Mouse (Mus musculus): ENCODE results near the gene Nxpe5. TPM values are rescaled to one million over a fixed set of nuclear protein-coding genes. Genes with fewer than 3 reads are reported as not detected.
A peak's percentile ranks its signal among the peaks of the same experiment; 100 is the strongest.

Nxpe5 gene
- polyA plus RNA-seq, 1 experiment from 2014 or later: not detected

DNA sequence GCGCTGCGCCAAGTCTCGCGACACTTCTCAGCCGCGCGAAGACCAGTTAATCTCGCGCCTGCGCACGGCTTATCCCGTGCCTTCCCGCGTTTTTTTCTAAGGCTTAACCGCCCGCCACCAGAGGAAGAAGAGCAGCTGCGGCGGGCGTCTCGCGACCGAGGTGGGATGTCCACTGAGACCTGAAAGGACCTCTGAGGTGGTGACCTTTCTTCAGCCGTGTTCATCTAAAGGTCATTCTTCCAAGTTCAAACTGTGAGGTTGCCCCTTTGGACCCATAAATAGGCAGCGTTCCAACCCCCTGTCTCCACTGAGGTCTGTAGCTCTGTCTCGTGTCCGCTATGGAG lies 54.7 kb downstream of the Nxpe5 start:
- no peaks in the 10 kb centered on the region for H3K27me3 ChIP-seq (replicated peaks; ENCODE audit: control insufficient read depth, insufficient read depth, low read length)
- H3K9ac ChIP-seq (ENCODE audit: low read depth, low read length): no peak overlapping the region
- no peaks in the 10 kb centered on the region for H3K36me3 ChIP-seq (ENCODE audit: control insufficient read depth, insufficient read depth, low read length)
- H3K27ac ChIP-seq (ENCODE audit: low read length): no peak overlapping the region
- H3K4me2 ChIP-seq (ENCODE audit: low read depth, low read length): peak overlapping the region; percentile 69
- no peak for ATAC-seq
- H3K9me3 ChIP-seq (ENCODE audit: control insufficient read depth, low read length): peaks cover 9% of the 10 kb centered on the region
- H3K4me3 ChIP-seq (ENCODE audit: low read length): peak overlapping the region; percentile 59
- WGBS: 22% methylated on average over 26 of the region's 26 CpGs
- peaks cover 10% of the 10 kb centered on the region for H3K4me1 ChIP-seq (ENCODE audit: control insufficient read depth, insufficient read depth, low read length)

DNA sequence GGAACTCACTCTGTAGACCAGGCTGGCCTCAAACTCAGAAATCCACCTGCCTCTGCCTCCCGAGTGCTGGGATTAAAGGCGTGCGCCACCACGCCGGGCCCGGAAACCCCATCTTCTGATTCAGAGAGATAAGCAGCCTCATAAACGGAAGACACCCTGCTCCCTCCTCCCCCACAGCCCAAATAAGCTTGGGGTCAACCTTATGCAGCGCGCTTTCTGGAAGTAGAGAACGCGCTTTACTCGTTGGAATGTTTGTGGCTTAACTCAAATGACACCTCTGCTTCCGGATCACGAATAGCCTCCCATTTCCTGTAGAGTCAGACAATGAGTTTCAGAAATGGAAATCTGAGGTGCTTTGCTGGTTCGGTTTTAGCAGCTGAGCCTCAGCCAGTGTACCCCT lies 55.1 kb downstream of the Nxpe5 start:
- 90% methylated on average over 15 of the region's 15 CpGs for WGBS
- Histone ChIP-seq H3K27me3 (replicated peaks; ENCODE audit: control insufficient read depth, insufficient read depth, low read length) (no peaks in the 10 kb centered on the region), H3K4me1 (ENCODE audit: control insufficient read depth, insufficient read depth, low read length) (peaks cover 6% of the 10 kb centered on the region), H3K9me3 (ENCODE audit: control insufficient read depth, low read length) (peaks cover 9% of the 10 kb centered on the region), H3K4me3 (ENCODE audit: low read length) (no peak overlapping the region), H3K27ac (ENCODE audit: low read length) (no peak overlapping the region), H3K9ac (ENCODE audit: low read depth, low read length) (no peak overlapping the region), H3K36me3 (ENCODE audit: control insufficient read depth, insufficient read depth, low read length) (no peaks in the 10 kb centered on the region), H3K4me2 (ENCODE audit: low read depth, low read length) (no peak overlapping the region)
- no peak for ATAC-seq

DNA sequence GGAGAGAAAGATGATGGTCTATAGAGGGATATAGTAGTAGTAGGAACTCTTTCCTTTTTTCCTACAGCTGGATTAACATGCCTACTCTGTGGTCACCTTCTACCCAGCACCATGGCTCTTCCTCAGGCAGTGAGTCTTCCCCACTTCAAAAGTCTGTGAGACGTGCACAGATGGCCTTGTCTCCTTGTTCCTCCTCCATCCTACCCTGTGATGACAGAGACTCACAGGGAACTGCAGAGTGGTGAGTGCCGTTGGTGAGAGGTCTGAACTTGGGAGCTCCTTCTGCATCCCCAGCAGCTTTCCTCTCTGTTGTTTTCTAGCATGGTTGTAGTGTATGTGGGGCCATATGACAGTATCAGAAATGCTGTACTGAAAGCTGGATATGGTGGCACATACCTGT lies 56.1 kb downstream of the Nxpe5 start:
- Histone ChIP-seq H3K4me2 (ENCODE audit: low read depth, low read length) (no peak overlapping the region), H3K4me1 (ENCODE audit: control insufficient read depth, insufficient read depth, low read length) (0 out of 2 replicates have a peak, but pooled peaks cover 3% of the 10 kb centered on the region), H3K9me3 (ENCODE audit: control insufficient read depth, low read length) (peaks cover 9% of the 10 kb centered on the region), H3K9ac (ENCODE audit: low read depth, low read length) (no peak overlapping the region), H3K36me3 (ENCODE audit: control insufficient read depth, insufficient read depth, low read length) (no peaks in the 10 kb centered on the region), H3K27ac (ENCODE audit: low read length) (no peak overlapping the region), H3K4me3 (ENCODE audit: low read length) (no peak overlapping the region), H3K27me3 (replicated peaks; ENCODE audit: control insufficient read depth, insufficient read depth, low read length) (no peaks in the 10 kb centered on the region)
- ATAC-seq: no peak
- WGBS: 77% methylated on average over 2 of the region's 2 CpGs

DNA sequence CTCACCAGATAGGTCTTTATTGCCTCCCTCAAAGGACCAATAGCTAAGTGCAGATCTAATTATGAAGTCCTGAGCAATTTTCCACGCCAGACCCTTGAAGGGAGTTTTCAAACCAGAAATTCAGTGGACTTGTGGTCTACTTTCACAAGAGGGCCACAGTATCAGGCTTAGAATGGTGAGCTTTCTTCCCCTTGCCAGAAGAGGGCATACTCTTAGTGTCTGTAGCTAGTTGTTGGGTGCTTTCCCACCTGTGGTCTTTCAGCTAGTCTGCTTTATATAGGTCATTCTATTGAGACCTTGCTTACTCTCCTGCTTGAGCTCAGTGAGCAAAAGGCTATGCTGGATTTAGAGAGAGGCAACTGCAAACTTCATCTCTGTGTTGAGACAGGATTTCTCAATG lies 57.8 kb downstream of the Nxpe5 start:
- H3K4me3 ChIP-seq (ENCODE audit: low read length): no peak overlapping the region
- WGBS: 76% methylated on average over 1 of the region's 1 CpGs
- H3K36me3 ChIP-seq (ENCODE audit: control insufficient read depth, insufficient read depth, low read length): no peaks in the 10 kb centered on the region
- peaks cover 9% of the 10 kb centered on the region for H3K9me3 ChIP-seq (ENCODE audit: control insufficient read depth, low read length)
- H3K4me2 ChIP-seq (ENCODE audit: low read depth, low read length): no peak overlapping the region
- no peak for ATAC-seq
- no peak overlapping the region for H3K9ac ChIP-seq (ENCODE audit: low read depth, low read length)
- no peaks in the 10 kb centered on the region for H3K27me3 ChIP-seq (replicated peaks; ENCODE audit: control insufficient read depth, insufficient read depth, low read length)
- H3K4me1 ChIP-seq (ENCODE audit: control insufficient read depth, insufficient read depth, low read length): 0 out of 2 replicates have a peak, but pooled peaks cover 3% of the 10 kb centered on the region
- no peak overlapping the region for H3K27ac ChIP-seq (ENCODE audit: low read length)

DNA sequence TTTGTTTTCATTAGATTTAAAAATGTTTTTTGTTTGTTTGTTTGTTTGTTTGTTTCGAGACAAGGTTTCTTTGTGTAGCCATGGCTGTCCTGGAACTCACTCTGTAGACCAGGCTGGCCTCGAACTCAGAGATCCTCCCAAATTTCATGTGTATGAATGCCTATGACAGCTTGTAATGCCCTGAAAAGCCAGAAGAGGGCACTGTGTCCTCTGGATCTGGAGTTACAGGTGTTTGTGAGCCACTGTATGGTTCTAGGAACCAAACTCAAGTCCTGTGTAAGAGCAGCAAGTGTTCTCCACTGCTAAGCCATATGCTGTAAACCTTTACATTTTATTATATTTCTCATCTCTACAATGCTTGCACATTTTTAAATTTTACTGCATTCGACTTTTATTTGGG lies 62.2 kb downstream of the Nxpe5 start:
- H3K4me2 ChIP-seq (ENCODE audit: low read depth, low read length): no peak overlapping the region
- no peaks in the 10 kb centered on the region for H3K9me3 ChIP-seq (ENCODE audit: control insufficient read depth, low read length)
- H3K4me1 ChIP-seq (ENCODE audit: control insufficient read depth, insufficient read depth, low read length): no peaks in the 10 kb centered on the region
- no peak overlapping the region for H3K4me3 ChIP-seq (ENCODE audit: low read length)
- H3K9ac ChIP-seq (ENCODE audit: low read depth, low read length): no peak overlapping the region
- no peaks in the 10 kb centered on the region for H3K36me3 ChIP-seq (ENCODE audit: control insufficient read depth, insufficient read depth, low read length)
- H3K27ac ChIP-seq (ENCODE audit: low read length): no peak overlapping the region
- WGBS: 72% methylated on average over 3 of the region's 3 CpGs
- no peak for ATAC-seq
- H3K27me3 ChIP-seq (replicated peaks; ENCODE audit: control insufficient read depth, insufficient read depth, low read length): no peaks in the 10 kb centered on the region

DNA sequence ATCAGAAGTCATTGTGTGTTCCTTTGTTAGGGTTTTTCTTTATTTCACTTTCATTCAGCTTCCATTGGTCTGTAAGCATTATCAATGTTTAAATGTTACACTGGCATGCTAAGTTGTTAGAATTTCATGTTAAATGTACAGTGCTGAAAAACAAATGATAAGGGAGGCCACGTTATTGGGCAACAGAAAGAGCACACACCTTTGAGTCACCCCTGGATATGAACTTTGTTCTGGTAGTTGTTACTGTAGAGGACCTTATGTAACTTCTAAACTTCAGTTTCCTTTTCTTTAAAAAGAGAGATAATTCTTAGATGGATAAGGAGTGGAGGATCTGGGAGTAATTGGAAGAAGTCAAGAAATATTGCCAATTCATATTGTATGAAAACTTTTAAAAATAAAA lies 65.9 kb downstream of the Nxpe5 start:
- WGBS: 66% methylated on average over 1 of the region's 1 CpGs
- peak; percentile 50; the same call in 1 of the 2 replicates for ATAC-seq
- H3K36me3 ChIP-seq (ENCODE audit: control insufficient read depth, insufficient read depth, low read length): no peaks in the 10 kb centered on the region
- no peak overlapping the region for H3K4me2 ChIP-seq (ENCODE audit: low read depth, low read length)
- no peak overlapping the region for H3K27ac ChIP-seq (ENCODE audit: low read length)
- H3K4me3 ChIP-seq (ENCODE audit: low read length): no peak overlapping the region
- H3K9me3 ChIP-seq (ENCODE audit: control insufficient read depth, low read length): no peaks in the 10 kb centered on the region
- no peaks in the 10 kb centered on the region for H3K27me3 ChIP-seq (replicated peaks; ENCODE audit: control insufficient read depth, insufficient read depth, low read length)
- H3K4me1 ChIP-seq (ENCODE audit: control insufficient read depth, insufficient read depth, low read length): no peaks in the 10 kb centered on the region
- no peak overlapping the region for H3K9ac ChIP-seq (ENCODE audit: low read depth, low read length)

DNA sequence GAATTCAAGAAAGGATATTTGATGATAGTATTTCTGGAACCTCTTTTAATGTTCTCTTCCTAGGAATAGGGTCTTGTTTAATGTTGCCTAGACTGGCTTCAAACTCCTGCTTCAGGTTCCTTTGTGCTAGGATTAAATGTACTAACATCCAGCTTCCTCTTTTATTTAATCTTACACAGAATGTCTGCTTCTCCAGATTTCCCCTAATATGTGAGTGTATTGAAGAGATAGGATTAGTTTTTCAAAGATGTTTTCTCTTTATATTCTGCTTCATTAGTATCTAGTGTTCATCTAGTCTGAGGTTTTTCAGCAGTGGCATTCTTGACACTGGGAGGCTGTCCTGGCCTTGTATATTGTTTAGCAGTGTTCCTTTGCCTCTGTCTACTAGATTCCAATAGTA lies 68.5 kb downstream of the Nxpe5 start:
- Histone ChIP-seq H3K9ac (ENCODE audit: low read depth, low read length) (no peak overlapping the region), H3K4me2 (ENCODE audit: low read depth, low read length) (no peak overlapping the region), H3K27ac (ENCODE audit: low read length) (no peak overlapping the region), H3K4me1 (ENCODE audit: control insufficient read depth, insufficient read depth, low read length) (no peaks in the 10 kb centered on the region), H3K9me3 (ENCODE audit: control insufficient read depth, low read length) (no peaks in the 10 kb centered on the region), H3K27me3 (replicated peaks; ENCODE audit: control insufficient read depth, insufficient read depth, low read length) (no peaks in the 10 kb centered on the region), H3K4me3 (ENCODE audit: low read length) (no peak overlapping the region), H3K36me3 (ENCODE audit: control insufficient read depth, insufficient read depth, low read length) (no peaks in the 10 kb centered on the region)
- no peak for ATAC-seq

DNA sequence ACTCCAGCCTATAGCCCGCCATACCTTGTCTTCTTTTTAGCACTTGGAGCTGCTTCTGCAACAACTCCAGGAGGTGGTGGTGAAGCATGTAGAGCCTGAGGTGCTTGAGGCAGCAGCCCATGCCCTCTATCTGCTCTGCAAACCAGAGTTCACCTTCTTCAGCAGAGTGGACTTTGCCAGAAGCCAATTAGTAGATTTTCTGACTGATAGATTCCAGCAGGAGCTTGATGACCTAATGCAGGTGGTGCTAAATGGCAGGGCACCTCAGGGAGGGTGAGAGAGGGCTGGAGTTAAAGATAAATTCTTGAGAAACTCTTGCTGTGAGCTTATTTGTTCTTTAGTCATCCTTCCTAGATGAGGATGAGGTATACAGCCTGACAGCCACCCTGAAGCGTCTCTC lies 73.9 kb downstream of the Nxpe5 start:
- Histone ChIP-seq H3K9me3 (ENCODE audit: control insufficient read depth, low read length) (no peaks in the 10 kb centered on the region), H3K27ac (ENCODE audit: low read length) (no peak overlapping the region), H3K4me3 (ENCODE audit: low read length) (no peak overlapping the region), H3K27me3 (replicated peaks; ENCODE audit: control insufficient read depth, insufficient read depth, low read length) (no peaks in the 10 kb centered on the region), H3K4me2 (ENCODE audit: low read depth, low read length) (no peak overlapping the region), H3K4me1 (ENCODE audit: control insufficient read depth, insufficient read depth, low read length) (no peaks in the 10 kb centered on the region), H3K36me3 (ENCODE audit: control insufficient read depth, insufficient read depth, low read length) (no peaks in the 10 kb centered on the region), H3K9ac (ENCODE audit: low read depth, low read length) (no peak overlapping the region)
- WGBS: 83% methylated on average over 2 of the region's 2 CpGs
- peak; percentile 82 for ATAC-seq

Other genes with a start within 250 kb of the Nxpe5 start
- 0.34 and 0.37 TPM in 2 replicates for gene Azgp1, start 244.4 kb upstream of the Nxpe5 start, polyA plus RNA-seq (2015; fragmentation: Nextera tagmentation; extraction: Ambion mirVana)
- gene Smok3a, start 204.6 kb upstream of the Nxpe5 start, polyA plus RNA-seq (2015; fragmentation: Nextera tagmentation; extraction: Ambion mirVana): not detected in 2 replicates
- not detected in 2 replicates for gene Smok3b, start 204.5 kb upstream of the Nxpe5 start, polyA plus RNA-seq (2015; fragmentation: Nextera tagmentation; extraction: Ambion mirVana)
- gene Smok3c, start 172.7 kb upstream of the Nxpe5 start, polyA plus RNA-seq (2015; fragmentation: Nextera tagmentation; extraction: Ambion mirVana): not detected in 2 replicates
- 11.1 and 12.3 TPM in 2 replicates for gene Zkscan1, start 140.8 kb upstream of the Nxpe5 start, polyA plus RNA-seq (2015; fragmentation: Nextera tagmentation; extraction: Ambion mirVana)
- gene Zscan21, start 109.0 kb upstream of the Nxpe5 start, polyA plus RNA-seq (2015; fragmentation: Nextera tagmentation; extraction: Ambion mirVana): 40.8 and 44.2 TPM in 2 replicates
- gene Zfp113, start 70.2 kb upstream of the Nxpe5 start, polyA plus RNA-seq (2015; fragmentation: Nextera tagmentation; extraction: Ambion mirVana): 11.7 and 11.8 TPM in 2 replicates
- gene Cops6, start 64.8 kb upstream of the Nxpe5 start, polyA plus RNA-seq (2015; fragmentation: Nextera tagmentation; extraction: Ambion mirVana): 282 and 303 TPM in 2 replicates
- 16.7 and 17.1 TPM in 2 replicates for gene Ap4m1, start 53.9 kb upstream of the Nxpe5 start, polyA plus RNA-seq (2015; fragmentation: Nextera tagmentation; extraction: Ambion mirVana)
- 128 and 147 TPM in 2 replicates for gene Mcm7, start 53.5 kb upstream of the Nxpe5 start, polyA plus RNA-seq (2015; fragmentation: Nextera tagmentation; extraction: Ambion mirVana)
- gene Taf6, start 38.4 kb upstream of the Nxpe5 start, polyA plus RNA-seq (2015; fragmentation: Nextera tagmentation; extraction: Ambion mirVana): 64.5 and 69.2 TPM in 2 replicates
- gene Cnpy4, start 38.4 kb upstream of the Nxpe5 start, polyA plus RNA-seq (2015; fragmentation: Nextera tagmentation; extraction: Ambion mirVana): 29.9 and 33.7 TPM in 2 replicates
- 5.7 and 7.0 TPM in 2 replicates for gene Mblac1, start 31.6 kb upstream of the Nxpe5 start, polyA plus RNA-seq (2015; fragmentation: Nextera tagmentation; extraction: Ambion mirVana)
- gene Lamtor4, start 29.6 kb downstream of the Nxpe5 start, polyA plus RNA-seq (2015; fragmentation: Nextera tagmentation; extraction: Ambion mirVana): 101 and 107 TPM in 2 replicates
- gene BC037034, start 38.1 kb downstream of the Nxpe5 start, polyA plus RNA-seq (2015; fragmentation: Nextera tagmentation; extraction: Ambion mirVana): 3.7 and 3.9 TPM in 2 replicates
- 0.80 and 0.92 TPM in 2 replicates for gene Gal3st4, start 46.9 kb downstream of the Nxpe5 start, polyA plus RNA-seq (2015; fragmentation: Nextera tagmentation; extraction: Ambion mirVana)
- 0.06 TPM in 2 replicates for gene Gm43720, start 54.1 kb downstream of the Nxpe5 start, polyA plus RNA-seq (2015; fragmentation: Nextera tagmentation; extraction: Ambion mirVana)
- gene Gpc2, start 54.1 kb downstream of the Nxpe5 start, polyA plus RNA-seq (2015; fragmentation: Nextera tagmentation; extraction: Ambion mirVana): 11.2 and 13.1 TPM in 2 replicates
- gene Stag3, start 54.3 kb downstream of the Nxpe5 start, polyA plus RNA-seq (2015; fragmentation: Nextera tagmentation; extraction: Ambion mirVana): 2.0 and 3.2 TPM in 2 replicates
- 0.44 and 0.47 TPM in 2 replicates for gene Pvrig, start 116.1 kb downstream of the Nxpe5 start, polyA plus RNA-seq (2015; fragmentation: Nextera tagmentation; extraction: Ambion mirVana)
- 22.0 and 24.0 TPM in 2 replicates for gene Zfp157, start 215.6 kb downstream of the Nxpe5 start, polyA plus RNA-seq (2015; fragmentation: Nextera tagmentation; extraction: Ambion mirVana)

All from intestine, embryonic 16.5 days (tissue).